ENCODE assay signal across 19 mouse cellular contexts in genomic region chr5:146783891-146784290, GRCm38 (mm10). TPM values are rescaled to one million over a fixed set of nuclear protein-coding genes. Genes with fewer than 3 reads are reported as not detected.
A peak's percentile ranks its signal among the peaks of the same experiment; 100 is the strongest.
DNase-seq lines count a peak whose midpoint lies in the region; ATAC-seq and TF ChIP-seq lines count a peak whose summit lies in the region.
"Had no signal": no experiment of that assay in that cellular context is flagged by ENCODE, and none has a peak within 500 bp of the region (broad histone marks: within the 10 kb centered on the region; RNA-seq: fewer than 3 reads in every experiment).

No protein-coding gene starts in this region.

- no peak for ATAC-seq in CD4-positive, CD25-positive, alpha-beta regulatory T cell, adult 4 months
- ATAC-seq: activated CD4-positive, CD25-positive, alpha-beta regulatory T cell, adult 4 months; forebrain, embryonic 14.5 days; forebrain, embryonic 16.5 days had no signal

- peak overlapping the region; percentile 71; the same call in 1 of the 2 replicates for H3K27ac ChIP-seq in thymus, adult 2 months (ENCODE audit: control insufficient read depth, insufficient read depth, low read length)
- H3K27ac ChIP-seq: embryonic facial prominence, embryonic 10.5 days; embryonic facial prominence, embryonic 12.5 days had no signal

- no peak for TF ChIP-seq POLR2A in thymus, adult 2 months (IDR thresholded peaks at IDR 0.05; ENCODE audit: control insufficient read depth, extremely low read depth, insufficient read depth, low read length, poor library complexity)

- WGBS in thymus, adult 2 months = 84% methylated on average over 10 of the region's 10 CpGs

- no peaks in the 10 kb centered on the region for H3K36me3 ChIP-seq in thymus, adult 2 months (ENCODE audit: control insufficient read depth, insufficient read depth, low read length)
- no peaks in the 10 kb centered on the region for H3K36me3 ChIP-seq in E14TG2a.4 (ENCODE audit: insufficient read depth, low read length)
- H3K36me3 ChIP-seq: embryonic facial prominence, embryonic 12.5 days had no signal

- H3K9me3 ChIP-seq in E14TG2a.4 (ENCODE audit: low read length) = no peaks in the 10 kb centered on the region
- H3K9me3 ChIP-seq: embryonic facial prominence, embryonic 10.5 days; embryonic facial prominence, embryonic 12.5 days had no signal

- DNase-seq in CD4-positive, CD25-positive, alpha-beta regulatory T cell, adult 2 months (ENCODE audit: low read depth, low spot score) = peak; percentile 39
- DNase-seq in thymus, adult 2 months = no peak
- DNase-seq in thymus, adult 18-20 months = no peak
- DNase-seq in naive thymus-derived CD4-positive, alpha-beta T cell, adult 2 months (ENCODE audit: low read depth) = peak; percentile 86
- DNase-seq in adipocyte (ENCODE audit: low spot score) = no peak
- DNase-seq in ovary, adult 18-20 months (ENCODE audit: low spot score) = no peak
- DNase-seq: adrenal gland, adult 2 months; adrenal gland, postnatal 10 days; adrenal gland, postnatal 25 days; B cell, adult 2 months; cerebellum, adult 11 months had no signal

- H3K27me3 ChIP-seq in thymus, adult 2 months (ENCODE audit: control insufficient read depth, insufficient read depth, low read length) = no peaks in the 10 kb centered on the region
- H3K27me3 ChIP-seq in E14TG2a.4 (ENCODE audit: insufficient read depth, low read length) = no peaks in the 10 kb centered on the region
- H3K27me3 ChIP-seq: CH12.LX; embryonic facial prominence, embryonic 12.5 days had no signal

- H3K4me3 ChIP-seq in thymus, adult 2 months (ENCODE audit: control insufficient read depth, insufficient read depth, low read length) = no peak overlapping the region
- H3K4me3 ChIP-seq in E14TG2a.4 (replicated peaks; ENCODE audit: low read length) = peak overlapping the region; percentile 35; the same call in 1 of the 2 replicates
- H3K4me3 ChIP-seq: embryonic facial prominence, embryonic 10.5 days; embryonic facial prominence, embryonic 12.5 days had no signal

- no peak for TF ChIP-seq CTCF in thymus, adult 2 months (IDR thresholded peaks at IDR 0.05; ENCODE audit: borderline replicate concordance, control insufficient read depth, extremely low read depth, insufficient read depth, low read length, poor library complexity)
- TF ChIP-seq CTCF in E14TG2a.4 (conservative IDR thresholded peaks at IDR 0.05; ENCODE audit: low read length) = no peak

- peaks cover 31% of the 10 kb centered on the region for H3K4me1 ChIP-seq in thymus, adult 2 months (replicated peaks; ENCODE audit: control insufficient read depth, insufficient read depth, low read length)
- peaks cover 70% of the 10 kb centered on the region for H3K4me1 ChIP-seq in E14TG2a.4 (replicated peaks; ENCODE audit: low read depth, low read length)
- H3K4me1 ChIP-seq: embryonic facial prominence, embryonic 12.5 days had no signal

RNA-seq across cellular contexts. Expression of gene Usp12, which starts 10.9 kb away (rescaled TPM):
- polyA plus RNA-seq in CD4-positive, CD25-positive, alpha-beta regulatory T cell, adult 4 months (2017; shearing (Covaris generic)) = 1 to 10 TPM; 6.3 to 8.8 TPM
- polyA plus RNA-seq in thymus, adult 2 months (2012; rRNA removed) = 13.1 and 13.7 TPM in 2 replicates

RNA-seq across cellular contexts. Expression of gene Rpl21, which starts 48.8 kb away (rescaled TPM):
- polyA plus RNA-seq in CD4-positive, CD25-positive, alpha-beta regulatory T cell, adult 4 months (2017; shearing (Covaris generic)) = 1,000 to 10,000 TPM in 1 of 2 experiments, 100 to 1,000 TPM in 1; 776 to 1,168 TPM
- polyA plus RNA-seq in thymus, adult 2 months (2012; rRNA removed) = 58.2 and 60.9 TPM in 2 replicates

Comparison
In these comparisons a context has a peak if more than half of its experiments do, and no peak if none do; other contexts are left out.
1. DNase-seq: peak in CD4-positive, CD25-positive, alpha-beta regulatory T cell, adult 2 months (single experiment) and naive thymus-derived CD4-positive, alpha-beta T cell, adult 2 months (single experiment); none in thymus, adult 2 months (single experiment), thymus, adult 18-20 months (0 of 2), adipocyte (single experiment) and ovary, adult 18-20 months (single experiment).
2. RNA of gene Rpl21, which starts 48.8 kb away (polyA plus RNA-seq): 776 to 1,168 TPM in CD4-positive, CD25-positive, alpha-beta regulatory T cell, adult 4 months; 58.2 to 60.9 TPM in thymus, adult 2 months; every median in the first group is over 10 times any median in the second.